Mouse (Mus musculus) heart, postnatal 0 days (tissue): ENCODE results near the gene Anks1b. TPM values are rescaled to one million over a fixed set of nuclear protein-coding genes. Genes with fewer than 3 reads are reported as not detected.
A peak's percentile ranks its signal among the peaks of the same experiment; 100 is the strongest.

ENCODE experiments used
- ATAC-seq: fragments of 200-750 bp; cut with Nextera tagmentation; 2 replicates; pipeline ENCODE4 v1.8.0; 2017; ENCODE audit warnings: low read depth, moderate number of reproducible peaks, moderate library complexity; ENCODE audit not compliant: insufficient read depth
- DNase-seq: peaks from one replicate; pipeline ENCODE4 v3.0.0-alpha.2; 2016; ENCODE audit warnings: low spot score
- H3K27ac ChIP-seq: fragments of 300-500 bp; sonication (generic); 2 replicates; pipeline ENCODE4 v1.5.1; 2014; ENCODE audit warnings: low read depth, mild to moderate bottlenecking
- H3K27me3 ChIP-seq: fragments of 300-500 bp; sonication (generic); 2 replicates; pipeline ENCODE4 v1.6.1; 2014; ENCODE audit warnings: low read length, mixed read lengths; ENCODE audit not compliant: control insufficient read depth, insufficient read depth
- H3K36me3 ChIP-seq: fragments of 300-500 bp; sonication (generic); replicated peaks from 2 replicates; pipeline ENCODE4 v1.6.1; 2014; ENCODE audit warnings: low read length, mixed read lengths; ENCODE audit not compliant: control insufficient read depth, insufficient read depth
- H3K4me1 ChIP-seq: fragments of 300-500 bp; sonication (generic); 2 replicates; pipeline ENCODE4 v1.6.1; 2014; ENCODE audit warnings: antibody characterized with exemption; ENCODE audit not compliant: control insufficient read depth, insufficient read depth
- H3K4me2 ChIP-seq: fragments of 300-500 bp; sonication (generic); 2 replicates; pipeline ENCODE4 v1.6.1; 2014; ENCODE audit warnings: low read depth, mild to moderate bottlenecking, low read length, moderate library complexity
- H3K4me3 ChIP-seq: fragments of 300-500 bp; sonication (generic); 2 replicates; pipeline ENCODE4 v1.5.1; 2014; ENCODE audit warnings: low read depth, low read length
- H3K9ac ChIP-seq: fragments of 300-500 bp; sonication (generic); replicated peaks from 2 replicates; pipeline ENCODE4 v1.6.1; 2014; ENCODE audit warnings: low read depth, low read length, mixed read lengths
- H3K9me3 ChIP-seq: fragments of 300-500 bp; sonication (generic); replicated peaks from 2 replicates; pipeline ENCODE4 v1.6.1; 2016; ENCODE audit warnings: low read length; ENCODE audit not compliant: control insufficient read depth
- CTCF ChIP-seq: IDR thresholded peaks from 2 replicates; pipeline ENCODE4 v1.5.1; 2016; ENCODE audit warnings: antibody characterized with exemption, control low read depth, low read depth
- EP300 ChIP-seq: IDR thresholded peaks from 2 replicates; pipeline ENCODE4 v1.6.1; 2016; ENCODE audit warnings: antibody characterized with exemption, low read depth
- WGBS: fragments of 180-500 bp; shearing (Covaris S2); extraction: QIAGEN DNeasy Blood & Tissue Kit; methylation state at CpG from one replicate; pipeline ENCODE4 v1.1.7; 2014; 5-methylcytosine and 5-hydroxymethylcytosine counted together
- polyA plus RNA-seq: library from polyadenylated mRNA; unstranded; fragments of >200 nt; fragmentation: Nextera tagmentation; extraction: Ambion mirVana; gene quantifications from 2 replicates; pipeline ENCODE4 v1.2.1, GENCODE M21; 2015
- total RNA-seq: library from RNA; depleted of rRNA; stranded (reverse); fragments of >200 nt; gene quantifications from 2 replicates; pipeline ENCODE4 v1.2.3, GENCODE M21; 2014; ENCODE audit warnings: low replicate concordance

The Anks1b gene
- total and polyA plus RNA-seq, 2 experiments from 2014 or later = 0.26 TPM; not detected in 1

DNA sequence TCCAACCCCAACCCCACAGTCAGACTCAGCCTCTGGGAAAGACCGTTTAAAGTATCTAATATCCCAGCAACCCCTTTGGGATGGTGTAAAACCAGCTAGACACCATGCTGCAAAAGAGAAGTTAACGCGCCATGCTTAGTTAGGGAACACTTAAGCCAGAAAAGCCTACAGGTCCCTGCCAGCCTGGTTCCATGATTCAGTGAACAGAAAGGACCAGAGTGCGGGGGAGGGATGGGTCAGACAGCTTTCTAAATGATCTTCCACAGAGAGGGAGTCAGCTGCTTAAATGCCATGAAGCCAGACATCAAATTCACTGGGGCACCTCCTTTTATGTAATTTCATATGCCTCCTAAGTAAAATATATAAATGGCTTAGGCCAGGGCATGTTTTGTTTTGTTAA lies 764.0 kb downstream of the Anks1b start:
- no peak for ATAC-seq
- no peak overlapping the region for H3K4me3 ChIP-seq
- no peak for TF ChIP-seq EP300
- no peak for TF ChIP-seq CTCF
- no peak overlapping the region for H3K27ac ChIP-seq
- no peaks in the 10 kb centered on the region for H3K9me3 ChIP-seq
- H3K36me3 ChIP-seq = no peaks in the 10 kb centered on the region
- H3K9ac ChIP-seq = no peak overlapping the region
- H3K4me1 ChIP-seq = no peaks in the 10 kb centered on the region
- no peaks in the 10 kb centered on the region for H3K27me3 ChIP-seq
- H3K4me2 ChIP-seq = no peak overlapping the region
- no peak for DNase-seq
- WGBS = 87% methylated on average over 4 of the region's 4 CpGs

DNA sequence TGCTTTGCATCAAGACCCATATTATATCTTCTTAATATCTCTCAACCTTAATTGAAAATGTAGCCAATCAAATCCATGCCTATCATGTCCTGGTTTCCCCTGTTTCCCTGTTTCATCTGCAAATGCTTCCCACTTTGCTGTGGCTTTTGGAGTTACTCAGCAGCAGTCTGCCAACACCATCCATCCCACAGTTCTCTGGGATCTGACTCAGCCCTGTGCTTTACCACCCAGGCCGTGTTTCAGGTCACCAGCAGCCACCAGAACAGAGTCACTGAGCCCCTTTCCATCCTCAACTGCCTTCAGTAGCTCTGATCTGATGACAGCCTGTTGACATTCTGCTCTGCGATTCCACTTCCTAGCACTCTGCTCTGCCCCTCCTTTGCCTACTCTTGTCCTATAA lies 776.4 kb downstream of the Anks1b start:
- ATAC-seq = no peak
- Histone ChIP-seq H3K4me3 (no peak overlapping the region), H3K36me3 (no peaks in the 10 kb centered on the region), H3K4me1 (no peaks in the 10 kb centered on the region), H3K9me3 (no peaks in the 10 kb centered on the region), H3K4me2 (no peak overlapping the region), H3K9ac (no peak overlapping the region), H3K27ac (no peak overlapping the region), H3K27me3 (no peaks in the 10 kb centered on the region)
- no peak for TF ChIP-seq CTCF
- TF ChIP-seq EP300 = no peak
- DNase-seq = no peak
- WGBS = 43% methylated on average over 2 of the region's 2 CpGs

DNA sequence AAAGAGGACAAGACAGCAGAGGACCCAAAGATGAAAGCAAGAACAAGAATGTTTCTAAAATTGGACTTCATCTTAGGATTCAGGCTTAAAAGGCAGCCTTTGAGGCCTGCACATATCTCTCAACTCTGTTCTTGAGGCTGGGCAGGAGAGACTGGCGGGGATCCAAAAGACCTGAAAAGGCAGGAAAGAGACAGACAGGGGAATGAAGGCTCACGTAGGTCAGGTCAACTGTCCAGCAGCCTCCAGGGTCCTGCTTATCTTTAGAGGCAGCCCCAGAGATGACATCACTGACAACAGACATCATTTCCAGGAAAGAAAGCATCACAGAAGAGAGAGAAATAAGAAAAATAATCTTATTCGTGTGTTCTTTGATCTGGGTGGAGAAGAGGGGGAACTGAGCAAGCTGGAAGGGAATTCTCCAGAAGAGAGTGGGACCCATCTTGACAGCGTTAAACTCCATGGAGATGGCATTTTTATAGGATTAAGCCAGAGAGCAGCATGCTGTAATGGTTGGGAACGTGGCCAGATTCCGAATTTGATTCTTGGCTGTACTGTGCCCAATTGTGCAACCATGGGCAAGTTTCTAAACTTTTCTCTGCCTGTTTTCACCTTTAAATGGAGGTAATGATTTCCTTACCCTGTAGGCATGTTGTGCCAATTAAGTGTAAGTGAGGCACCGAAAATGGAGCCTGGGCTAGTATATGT lies 784.3 kb downstream of the Anks1b start:
- TF ChIP-seq CTCF = no peak
- no peak for TF ChIP-seq EP300
- Histone ChIP-seq H3K36me3 (no peaks in the 10 kb centered on the region), H3K4me2 (no peak overlapping the region), H3K27me3 (no peaks in the 10 kb centered on the region), H3K4me3 (no peak overlapping the region), H3K9ac (no peak overlapping the region), H3K27ac (no peak overlapping the region), H3K4me1 (no peaks in the 10 kb centered on the region), H3K9me3 (no peaks in the 10 kb centered on the region)
- WGBS = 56% methylated on average over 7 of the region's 7 CpGs
- DNase-seq (no peak), ATAC-seq (no peak)

DNA sequence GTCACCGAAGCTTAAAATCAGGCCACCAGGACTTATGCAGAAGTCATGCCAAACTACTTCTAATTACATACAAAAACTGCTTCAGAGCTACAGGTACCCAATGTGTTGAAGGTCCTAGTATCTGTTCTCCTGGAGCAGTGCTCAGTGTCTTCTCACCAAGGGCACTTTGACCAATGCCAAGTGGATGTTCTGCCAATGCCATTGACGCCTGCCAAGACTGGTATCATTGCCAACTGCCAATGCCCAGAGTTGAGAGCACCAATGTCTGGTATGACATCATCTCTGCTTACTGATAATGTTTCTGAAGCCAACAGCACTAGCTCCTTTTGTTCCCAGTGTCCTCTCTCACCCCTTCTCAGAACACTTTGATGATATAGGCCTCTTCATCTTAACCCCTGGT lies 793.4 kb downstream of the Anks1b start:
- Histone ChIP-seq H3K27me3 (no peaks in the 10 kb centered on the region), H3K4me2 (no peak overlapping the region), H3K9ac (no peak overlapping the region), H3K4me3 (no peak overlapping the region), H3K9me3 (no peaks in the 10 kb centered on the region), H3K4me1 (no peaks in the 10 kb centered on the region), H3K27ac (peak overlapping the region; percentile 22; the same call in 1 of the 2 replicates), H3K36me3 (no peaks in the 10 kb centered on the region)
- peak; percentile 51 for ATAC-seq
- 58% methylated on average over 2 of the region's 2 CpGs for WGBS
- DNase-seq = peak; percentile 11
- no peak for TF ChIP-seq EP300
- no peak for TF ChIP-seq CTCF

GRCm38 (mm10) chr10:90670291-90670690 lies 797.0 kb downstream of the Anks1b start:
- no peak for TF ChIP-seq EP300
- TF ChIP-seq CTCF = no peak
- H3K4me2 ChIP-seq = no peak overlapping the region
- WGBS = 87% methylated on average over 3 of the region's 3 CpGs
- H3K36me3 ChIP-seq = no peaks in the 10 kb centered on the region
- ATAC-seq (no peak), DNase-seq (no peak)
- no peak overlapping the region for H3K4me3 ChIP-seq
- no peak overlapping the region for H3K27ac ChIP-seq
- H3K9me3 ChIP-seq = no peaks in the 10 kb centered on the region
- H3K27me3 ChIP-seq = no peaks in the 10 kb centered on the region
- H3K9ac ChIP-seq = no peak overlapping the region
- H3K4me1 ChIP-seq = no peaks in the 10 kb centered on the region

- Histone ChIP-seq H3K27me3 (no peaks in the 10 kb centered on the region), H3K36me3 (no peaks in the 10 kb centered on the region), H3K9ac (no peak overlapping the region), H3K9me3 (no peaks in the 10 kb centered on the region), H3K4me2 (no peak overlapping the region), H3K4me3 (no peak overlapping the region), H3K27ac (no peak overlapping the region), H3K4me1 (no peaks in the 10 kb centered on the region)
- no peak for ATAC-seq
- WGBS = 64% methylated on average over 3 of the region's 3 CpGs
- DNase-seq = no peak
- TF ChIP-seq EP300 (no peak), CTCF (no peak)
Measured at GRCm38 (mm10) chr10:90672135-90672534, 798.8 kb downstream of the Anks1b start.
